Mouse (Mus musculus): ENCODE measurements around the gene D10Wsu102e. TPM values are rescaled to one million over a fixed set of nuclear protein-coding genes. Genes with fewer than 3 reads are reported as not detected.
"Not testable (repeated sequence)": the region's sequence is repeated elsewhere in the genome, so short reads cannot be mapped to it uniquely, and the experiment has no call there.

D10Wsu102e gene
- polyA plus RNA-seq, 1 experiment from 2014 or later: 0.67 TPM

- 0 out of 2 replicates have a peak, but pooled peaks cover 4% of the 10 kb centered on the region for H3K36me3 ChIP-seq
- H3K27ac ChIP-seq: no peak overlapping the region
- H3K4me3 ChIP-seq: no peak overlapping the region
- ATAC-seq (ENCODE audit: borderline replicate concordance, extremely low read depth, low FRiP score, low TSS enrichment): no peak
- no peak overlapping the region for H3K9ac ChIP-seq
- H3K27me3 ChIP-seq: no peaks in the 10 kb centered on the region
- no peak overlapping the region for H3K4me2 ChIP-seq
- peaks cover 10% of the 10 kb centered on the region for H3K4me1 ChIP-seq
- H3K9me3 ChIP-seq: no peaks in the 10 kb centered on the region
- 78% methylated on average over 8 of the region's 8 CpGs for WGBS
These were observed 17.1 kb downstream of the D10Wsu102e start for GRCm38 (mm10) chr10:83376911-83377682.

GRCm38 (mm10) chr10:83378083-83378833 lies 18.2 kb downstream of the D10Wsu102e start:
- WGBS: 49% methylated on average over 9 of the region's 9 CpGs
- 0 out of 2 replicates have a peak overlapping the region, but pooled peaks have one; percentile 1 for H3K27ac ChIP-seq

GRCm38 (mm10) chr10:83380501-83380900 lies 20.5 kb downstream of the D10Wsu102e start:
- H3K36me3 ChIP-seq: no peaks in the 10 kb centered on the region

More at GRCm38 (mm10) chr10:83378083-83378833, 18.2 kb downstream of the D10Wsu102e start:
- Histone ChIP-seq H3K9me3 (no peaks in the 10 kb centered on the region), H3K36me3 (0 out of 2 replicates have a peak, but pooled peaks cover 4% of the 10 kb centered on the region), H3K4me1 (peaks cover 10% of the 10 kb centered on the region), H3K9ac (no peak overlapping the region), H3K4me3 (no peak overlapping the region), H3K4me2 (no peak overlapping the region), H3K27me3 (no peaks in the 10 kb centered on the region)
- ATAC-seq (ENCODE audit: borderline replicate concordance, extremely low read depth, low FRiP score, low TSS enrichment): peak; percentile 78

GRCm38 (mm10) chr10:83382528-83382927 lies 22.5 kb downstream of the D10Wsu102e start:
- Histone ChIP-seq H3K27me3 (no peaks in the 10 kb centered on the region), H3K4me1 (peaks cover 10% of the 10 kb centered on the region), H3K4me3 (no peak overlapping the region), H3K9ac (no peak overlapping the region), H3K4me2 (no peak overlapping the region), H3K9me3 (no peaks in the 10 kb centered on the region), H3K27ac (no peak overlapping the region), H3K36me3 (no peaks in the 10 kb centered on the region)
- no peak for ATAC-seq (ENCODE audit: borderline replicate concordance, extremely low read depth, low FRiP score, low TSS enrichment)
- 65% methylated on average over 4 of the region's 4 CpGs for WGBS

More at GRCm38 (mm10) chr10:83380501-83380900, 20.5 kb downstream of the D10Wsu102e start:
- H3K4me2 ChIP-seq: no peak overlapping the region
- no peak for ATAC-seq (ENCODE audit: borderline replicate concordance, extremely low read depth, low FRiP score, low TSS enrichment)
- no peaks in the 10 kb centered on the region for H3K9me3 ChIP-seq
- H3K27me3 ChIP-seq: no peaks in the 10 kb centered on the region
- 83% methylated on average over 2 of the region's 2 CpGs for WGBS
- H3K9ac ChIP-seq: no peak overlapping the region
- H3K27ac ChIP-seq: no peak overlapping the region
- peaks cover 10% of the 10 kb centered on the region for H3K4me1 ChIP-seq
- H3K4me3 ChIP-seq: no peak overlapping the region

- WGBS: 53% methylated on average over 2 of the region's 2 CpGs
- Histone ChIP-seq H3K9me3 (no peaks in the 10 kb centered on the region), H3K9ac (no peak overlapping the region), H3K4me3 (no peak overlapping the region), H3K27ac (no peak overlapping the region), H3K27me3 (no peaks in the 10 kb centered on the region), H3K36me3 (no peaks in the 10 kb centered on the region), H3K4me1 (peaks cover 8% of the 10 kb centered on the region), H3K4me2 (no peak overlapping the region)
- ATAC-seq (ENCODE audit: borderline replicate concordance, extremely low read depth, low FRiP score, low TSS enrichment): no peak
These were observed 23.0 kb downstream of the D10Wsu102e start for GRCm38 (mm10) chr10:83382988-83383387.

- Histone ChIP-seq H3K4me1 (no peaks in the 10 kb centered on the region), H3K9ac (no peak overlapping the region), H3K4me2 (no peak overlapping the region), H3K27ac (no peak overlapping the region), H3K9me3 (no peaks in the 10 kb centered on the region), H3K36me3 (no peaks in the 10 kb centered on the region), H3K27me3 (no peaks in the 10 kb centered on the region), H3K4me3 (no peak overlapping the region)
- WGBS: 84% methylated on average over 13 of the region's 13 CpGs
- peak; percentile 31; the same call in 1 of the 2 replicates for ATAC-seq (ENCODE audit: borderline replicate concordance, extremely low read depth, low FRiP score, low TSS enrichment)
These were observed 23.8 kb downstream of the D10Wsu102e start for GRCm38 (mm10) chr10:83383863-83384262.

GRCm38 (mm10) chr10:83384456-83385215 lies 24.6 kb downstream of the D10Wsu102e start:
- H3K4me1 ChIP-seq: no peaks in the 10 kb centered on the region
- no peak for ATAC-seq (ENCODE audit: borderline replicate concordance, extremely low read depth, low FRiP score, low TSS enrichment)
- H3K9me3 ChIP-seq: no peaks in the 10 kb centered on the region
- H3K27ac ChIP-seq: no peak overlapping the region
- H3K4me2 ChIP-seq: no peak overlapping the region
- H3K36me3 ChIP-seq: no peaks in the 10 kb centered on the region
- no peak overlapping the region for H3K9ac ChIP-seq
- 87% methylated on average over 8 of the region's 8 CpGs for WGBS
- H3K4me3 ChIP-seq: no peak overlapping the region
- no peaks in the 10 kb centered on the region for H3K27me3 ChIP-seq

GRCm38 (mm10) chr10:83385330-83385910 lies 25.4 kb downstream of the D10Wsu102e start:
- Histone ChIP-seq H3K4me3 (no peak overlapping the region), H3K27ac (no peak overlapping the region), H3K36me3 (no peaks in the 10 kb centered on the region), H3K27me3 (no peaks in the 10 kb centered on the region), H3K4me2 (no peak overlapping the region), H3K9ac (no peak overlapping the region), H3K4me1 (no peaks in the 10 kb centered on the region), H3K9me3 (no peaks in the 10 kb centered on the region)
- 94% methylated on average over 7 of the region's 7 CpGs for WGBS
- ATAC-seq (ENCODE audit: borderline replicate concordance, extremely low read depth, low FRiP score, low TSS enrichment): no peak

- H3K36me3 ChIP-seq: no peaks in the 10 kb centered on the region
- WGBS: 93% methylated on average over 2 of the region's 2 CpGs
- H3K9me3 ChIP-seq: no peaks in the 10 kb centered on the region
- H3K27ac ChIP-seq: no peak overlapping the region
- H3K27me3 ChIP-seq: no peaks in the 10 kb centered on the region
- H3K4me1 ChIP-seq: no peaks in the 10 kb centered on the region
- no peak for ATAC-seq (ENCODE audit: borderline replicate concordance, extremely low read depth, low FRiP score, low TSS enrichment)
- no peak overlapping the region for H3K9ac ChIP-seq
- no peak overlapping the region for H3K4me3 ChIP-seq
- no peak overlapping the region for H3K4me2 ChIP-seq
These were observed 37.3 kb downstream of the D10Wsu102e start for GRCm38 (mm10) chr10:83397336-83397735.

- H3K9ac ChIP-seq; H3K27ac ChIP-seq; H3K27me3 ChIP-seq; H3K9me3 ChIP-seq; H3K36me3 ChIP-seq; H3K4me2 ChIP-seq; H3K4me3 ChIP-seq; ATAC-seq (ENCODE audit: borderline replicate concordance, extremely low read depth, low FRiP score, low TSS enrichment); H3K4me1 ChIP-seq: not testable (repeated sequence)
- WGBS: 64% methylated on average over 7 of the region's 7 CpGs
These were observed 40.9 kb downstream of the D10Wsu102e start for GRCm38 (mm10) chr10:83400896-83401295.

GRCm38 (mm10) chr10:83405031-83405430 lies 45.0 kb downstream of the D10Wsu102e start:
- no peaks in the 10 kb centered on the region for H3K27me3 ChIP-seq
- no peaks in the 10 kb centered on the region for H3K4me1 ChIP-seq
- H3K27ac ChIP-seq: no peak overlapping the region
- ATAC-seq (ENCODE audit: borderline replicate concordance, extremely low read depth, low FRiP score, low TSS enrichment): no peak
- no peaks in the 10 kb centered on the region for H3K9me3 ChIP-seq
- H3K4me3 ChIP-seq: no peak overlapping the region
- no peaks in the 10 kb centered on the region; the same call in 1 of the 2 replicates for H3K36me3 ChIP-seq
- no peak overlapping the region for H3K4me2 ChIP-seq
- H3K9ac ChIP-seq: no peak overlapping the region
- 88% methylated on average over 11 of the region's 11 CpGs for WGBS

Measured in lung, embryonic 15.5 days (tissue).